8 mouse cellular contexts compared by ENCODE assay signal in the genomic region with DNA sequence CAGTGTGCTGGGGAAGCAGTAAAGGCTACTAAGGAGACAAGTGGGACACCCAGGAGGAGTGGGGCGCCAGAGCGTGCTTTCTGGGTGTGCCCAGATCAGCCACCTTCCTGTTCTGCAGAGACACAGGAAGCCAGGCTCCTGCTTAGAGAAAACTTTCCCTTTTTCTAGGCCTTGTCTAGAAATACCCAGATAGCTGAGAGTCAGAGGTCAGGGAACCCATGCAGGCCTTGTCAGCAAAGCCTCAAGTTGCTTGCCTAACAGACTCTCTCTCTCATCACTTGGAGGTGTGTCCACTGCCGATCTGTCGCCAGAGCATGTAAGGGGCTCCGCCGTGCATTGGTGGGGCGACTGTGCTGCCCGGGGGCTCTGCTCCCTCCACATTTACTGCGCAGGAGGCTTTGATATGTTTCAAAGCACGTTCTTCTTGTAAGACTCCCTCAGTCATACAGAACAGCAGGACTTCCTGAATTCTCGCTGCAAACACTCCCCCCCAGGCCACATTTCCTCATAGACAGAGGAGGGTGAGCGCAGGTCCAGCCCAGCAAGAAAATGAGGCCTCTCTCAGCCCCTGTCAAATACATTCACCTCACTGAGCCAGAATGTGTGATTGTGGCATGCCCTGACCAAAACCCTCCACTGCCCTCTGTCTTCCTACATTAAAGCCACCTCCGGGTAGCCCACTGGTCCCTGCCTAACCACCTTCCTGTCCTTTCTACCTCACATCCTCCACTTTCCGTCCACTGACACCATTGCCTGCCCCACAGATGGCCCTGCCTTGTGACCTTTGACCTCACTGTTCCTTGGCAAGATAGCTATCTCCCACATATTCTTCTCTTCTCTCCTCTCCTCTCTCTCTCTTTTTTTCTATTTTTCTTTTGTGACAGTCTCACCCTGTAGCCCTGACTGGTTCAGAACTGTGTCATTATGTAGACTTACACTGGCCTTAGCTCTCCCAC. TPM values are rescaled to one million over a fixed set of nuclear protein-coding genes. Genes with fewer than 3 reads are reported as not detected.
A peak's percentile ranks its signal among the peaks of the same experiment; 100 is the strongest.
DNase-seq lines count a peak whose midpoint lies in the region; ATAC-seq and TF ChIP-seq lines count a peak whose summit lies in the region.

No protein-coding gene starts in this region.

- peak overlapping the region; percentile 78 for H3K27ac ChIP-seq in kidney, embryonic 14.5 days (ENCODE audit: low read depth, low read length)
- peak overlapping the region; percentile 83 for H3K27ac ChIP-seq in embryonic facial prominence, embryonic 14.5 days (replicated peaks; ENCODE audit: low read depth, low read length)
- H3K27ac ChIP-seq in hindbrain, embryonic 15.5 days (replicated peaks): peak overlapping the region; percentile 56
- peak overlapping the region; percentile 52 for H3K27ac ChIP-seq in lung, postnatal 0 days (ENCODE audit: low read length)

- no peak for DNase-seq in kidney, adult 11 months
- DNase-seq in embryonic facial prominence, embryonic 14.5 days (ENCODE audit: low spot score): peak; percentile 29
- DNase-seq in lung, postnatal 0 days (ENCODE audit: low spot score): peak; percentile 38
- DNase-seq in spleen, postnatal 36 days (ENCODE audit: low spot score in 2 of 2): peak; percentile 75 to 78
- DNase-seq in cerebellum, adult 8-10 months: no peak
- no peak for DNase-seq in cerebellum, postnatal 25 days

- TF ChIP-seq EP300 in lung, postnatal 0 days (IDR thresholded peaks at IDR 0.05): no peak

- H3K9ac ChIP-seq in kidney, embryonic 14.5 days (ENCODE audit: low read depth, low read length): peak overlapping the region; percentile 40; the same call in 1 of the 2 replicates
- peak overlapping the region; percentile 46 for H3K9ac ChIP-seq in embryonic facial prominence, embryonic 14.5 days (ENCODE audit: low read depth, low read length)
- no peak overlapping the region for H3K9ac ChIP-seq in hindbrain, embryonic 15.5 days
- no peak overlapping the region for H3K9ac ChIP-seq in lung, postnatal 0 days (replicated peaks; ENCODE audit: low read depth)

- H3K27me3 ChIP-seq in kidney, embryonic 14.5 days (ENCODE audit: control insufficient read depth, insufficient read depth, low read length): no peaks in the 10 kb centered on the region
- no peaks in the 10 kb centered on the region for H3K27me3 ChIP-seq in embryonic facial prominence, embryonic 14.5 days (replicated peaks; ENCODE audit: control insufficient read depth, insufficient read depth, low read length)
- no peaks in the 10 kb centered on the region for H3K27me3 ChIP-seq in hindbrain, embryonic 15.5 days
- no peaks in the 10 kb centered on the region for H3K27me3 ChIP-seq in lung, postnatal 0 days (replicated peaks; ENCODE audit: insufficient read depth, low read length)

- peak; percentile 18; the same call in 1 of the 2 replicates for ATAC-seq in kidney, embryonic 14.5 days (ENCODE audit: low FRiP score, low TSS enrichment)
- ATAC-seq in embryonic facial prominence, embryonic 14.5 days (ENCODE audit: low read depth): no peak
- no peak for ATAC-seq in hindbrain, embryonic 15.5 days (ENCODE audit: low FRiP score, low read depth)
- ATAC-seq in lung, postnatal 0 days: peak; percentile 29; the same call in 1 of the 2 replicates

- peak; percentile 31; the same call in 1 of the 2 replicates for TF ChIP-seq CTCF in lung, postnatal 0 days (IDR thresholded peaks at IDR 0.05)

- H3K36me3 ChIP-seq in kidney, embryonic 14.5 days (ENCODE audit: control insufficient read depth, insufficient read depth, low read length): no peaks in the 10 kb centered on the region
- no peaks in the 10 kb centered on the region for H3K36me3 ChIP-seq in embryonic facial prominence, embryonic 14.5 days (ENCODE audit: control insufficient read depth, insufficient read depth, low read length)
- H3K36me3 ChIP-seq in hindbrain, embryonic 15.5 days: no peaks in the 10 kb centered on the region
- no peaks in the 10 kb centered on the region for H3K36me3 ChIP-seq in lung, postnatal 0 days (ENCODE audit: insufficient read depth, low read length)

- no peaks in the 10 kb centered on the region for H3K9me3 ChIP-seq in kidney, embryonic 14.5 days (ENCODE audit: control insufficient read depth, low read length)
- H3K9me3 ChIP-seq in embryonic facial prominence, embryonic 14.5 days (ENCODE audit: control insufficient read depth, low read length): no peaks in the 10 kb centered on the region
- no peaks in the 10 kb centered on the region for H3K9me3 ChIP-seq in hindbrain, embryonic 15.5 days
- H3K9me3 ChIP-seq in lung, postnatal 0 days (ENCODE audit: low read length): no peaks in the 10 kb centered on the region

- H3K4me1 ChIP-seq in kidney, embryonic 14.5 days (ENCODE audit: control insufficient read depth, insufficient read depth, low read length): peaks cover 12% of the 10 kb centered on the region
- H3K4me1 ChIP-seq in embryonic facial prominence, embryonic 14.5 days (ENCODE audit: control insufficient read depth, insufficient read depth, low read length): peaks cover 10% of the 10 kb centered on the region
- H3K4me1 ChIP-seq in hindbrain, embryonic 15.5 days (replicated peaks): peaks cover 25% of the 10 kb centered on the region
- H3K4me1 ChIP-seq in lung, postnatal 0 days (ENCODE audit: insufficient read depth, low read depth, low read length): peaks cover 4% of the 10 kb centered on the region; the same call in 1 of the 2 replicates

- H3K4me3 ChIP-seq in kidney, embryonic 14.5 days (ENCODE audit: low read length): no peak overlapping the region
- H3K4me3 ChIP-seq in embryonic facial prominence, embryonic 14.5 days (ENCODE audit: low read depth, low read length): no peak overlapping the region
- no peak overlapping the region for H3K4me3 ChIP-seq in hindbrain, embryonic 15.5 days
- H3K4me3 ChIP-seq in lung, postnatal 0 days (ENCODE audit: low read depth, low read length): no peak overlapping the region

- no peak overlapping the region for H3K4me2 ChIP-seq in kidney, embryonic 14.5 days (replicated peaks; ENCODE audit: low read depth, low read length)
- no peak overlapping the region; the same call in 1 of the 2 replicates for H3K4me2 ChIP-seq in embryonic facial prominence, embryonic 14.5 days (ENCODE audit: low read depth, low read length)
- H3K4me2 ChIP-seq in hindbrain, embryonic 15.5 days: no peak overlapping the region
- no peak overlapping the region for H3K4me2 ChIP-seq in lung, postnatal 0 days (replicated peaks; ENCODE audit: low read depth, low read length)

- 47% methylated on average over 14 of the region's 14 CpGs for WGBS in kidney, embryonic 14.5 days
- 30% methylated on average over 14 of the region's 14 CpGs for WGBS in embryonic facial prominence, embryonic 14.5 days
- WGBS in hindbrain, embryonic 15.5 days: 54% methylated on average over 14 of the region's 14 CpGs
- 42% methylated on average over 14 of the region's 14 CpGs for WGBS in lung, postnatal 0 days

RNA-seq across cellular contexts. Expression of a gene that starts 18.3 kb away (rescaled TPM):
- polyA plus RNA-seq in kidney, embryonic 14.5 days (2014; fragmentation: Nextera tagmentation; extraction: Ambion mirVana): 20.2 and 27.6 TPM in 2 replicates
- polyA plus RNA-seq in embryonic facial prominence, embryonic 14.5 days (2014; fragmentation: Nextera tagmentation; extraction: Ambion mirVana): 30.4 and 31.7 TPM in 2 replicates
- polyA plus RNA-seq in hindbrain, embryonic 15.5 days (2015; fragmentation: Nextera tagmentation; extraction: Ambion mirVana): 75.5 and 82.4 TPM in 2 replicates
- polyA plus RNA-seq in lung, postnatal 0 days (2015; fragmentation: Nextera tagmentation; extraction: Ambion mirVana): 28.5 and 31.0 TPM in 2 replicates

RNA-seq across cellular contexts. Expression of a gene that starts 45.2 kb away (rescaled TPM):
- polyA plus RNA-seq in kidney, embryonic 14.5 days (2014; fragmentation: Nextera tagmentation; extraction: Ambion mirVana): 0.44 and 0.97 TPM in 2 replicates
- polyA plus RNA-seq in embryonic facial prominence, embryonic 14.5 days (2014; fragmentation: Nextera tagmentation; extraction: Ambion mirVana): 2.1 and 2.3 TPM in 2 replicates
- 21.5 and 23.5 TPM in 2 replicates for polyA plus RNA-seq in hindbrain, embryonic 15.5 days (2015; fragmentation: Nextera tagmentation; extraction: Ambion mirVana)
- 2.6 and 3.1 TPM in 2 replicates for polyA plus RNA-seq in lung, postnatal 0 days (2015; fragmentation: Nextera tagmentation; extraction: Ambion mirVana)

Comparison
In these comparisons a context has a peak if more than half of its experiments do, and no peak if none do; other contexts are left out.
1. ATAC-seq: peak in kidney, embryonic 14.5 days (single experiment) and lung, postnatal 0 days (single experiment); none in embryonic facial prominence, embryonic 14.5 days (single experiment) and hindbrain, embryonic 15.5 days (single experiment).
2. H3K9ac ChIP-seq: peak in kidney, embryonic 14.5 days (single experiment) and embryonic facial prominence, embryonic 14.5 days (single experiment); none in hindbrain, embryonic 15.5 days (single experiment) and lung, postnatal 0 days (single experiment).
3. DNase-seq: peak in embryonic facial prominence, embryonic 14.5 days (single experiment), lung, postnatal 0 days (single experiment) and spleen, postnatal 36 days (2 of 2); none in kidney, adult 11 months (single experiment), cerebellum, adult 8-10 months (single experiment) and cerebellum, postnatal 25 days (0 of 2).
4. Peak in every context shown above with its lines, with median percentiles within 50 percentile points of each other: H3K27ac ChIP-seq.